Mouse (Mus musculus) ovary, postnatal 36 days (tissue): ENCODE measurements around the gene Gapvd1.
"Not testable (repeated sequence)": the region's sequence is repeated elsewhere in the genome, so short reads cannot be mapped to it uniquely, and the experiment has no call there.

ENCODE experiments used
- DNase-seq: peaks from one replicate; pipeline ENCODE4 v3.0.0; 2022; ENCODE audit warnings: low spot score, mixed read lengths

Gapvd1 gene

GRCm38 (mm10) chr2:34771368-34772226 lies 16.6 kb upstream of the Gapvd1 start, which contains the start of gene Hspa5:
Hspa5 (plus strand) TSS chr2:34771970.
- peak; percentile 98 for DNase-seq

DNA sequence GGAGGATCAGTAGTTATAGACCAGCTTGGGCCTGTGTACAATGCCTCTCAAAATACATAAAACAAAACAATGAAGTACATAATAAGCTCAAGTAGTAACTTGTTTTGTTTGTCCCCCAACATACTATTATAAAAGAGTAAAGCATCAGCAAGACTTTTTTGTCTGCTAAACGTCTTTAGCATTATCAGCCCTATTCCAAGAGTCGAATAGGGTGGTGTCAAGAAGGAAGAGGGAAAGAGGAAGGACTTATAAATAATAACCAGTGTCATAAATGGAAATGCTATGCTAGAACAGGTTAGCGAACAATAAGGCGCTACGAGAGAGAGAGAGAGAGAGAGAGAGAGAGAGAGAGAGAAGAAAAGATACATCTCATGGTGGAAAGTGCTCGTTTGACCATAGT lies 15.9 kb upstream of the Gapvd1 start:
- no peak for DNase-seq

GRCm38 (mm10) chr2:34770049-34770448 lies 15.0 kb upstream of the Gapvd1 start:
- DNase-seq, result no peak

- no peak for DNase-seq
These were observed 9.8 kb upstream of the Gapvd1 start for GRCm38 (mm10) chr2:34764801-34765200.

DNA sequence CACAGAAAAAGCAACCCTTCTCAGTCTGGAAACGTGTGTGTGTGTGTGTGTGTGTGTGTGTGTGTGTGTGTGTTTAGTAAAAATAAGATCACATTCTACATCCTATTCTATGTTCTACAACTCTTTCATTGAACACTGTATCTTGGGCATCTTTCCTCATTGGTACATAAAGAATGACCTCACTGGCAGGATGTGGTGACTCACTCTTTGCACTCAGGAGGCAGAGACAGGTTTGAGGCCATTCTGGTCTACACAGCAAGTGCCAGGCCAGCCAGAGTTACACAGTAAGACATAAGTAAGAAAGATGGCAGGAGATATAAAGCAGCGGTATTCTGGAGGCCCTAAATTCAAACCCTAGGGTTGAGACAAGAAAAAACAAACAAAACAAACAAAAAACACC lies 7.8 kb upstream of the Gapvd1 start:
- no peak for DNase-seq

GRCm38 (mm10) chr2:34762174-34762573 lies 7.1 kb upstream of the Gapvd1 start:
- no peak for DNase-seq

- not testable (repeated sequence) for DNase-seq
These were observed 6.2 kb upstream of the Gapvd1 start for GRCm38 (mm10) chr2:34761272-34761671.

DNA sequence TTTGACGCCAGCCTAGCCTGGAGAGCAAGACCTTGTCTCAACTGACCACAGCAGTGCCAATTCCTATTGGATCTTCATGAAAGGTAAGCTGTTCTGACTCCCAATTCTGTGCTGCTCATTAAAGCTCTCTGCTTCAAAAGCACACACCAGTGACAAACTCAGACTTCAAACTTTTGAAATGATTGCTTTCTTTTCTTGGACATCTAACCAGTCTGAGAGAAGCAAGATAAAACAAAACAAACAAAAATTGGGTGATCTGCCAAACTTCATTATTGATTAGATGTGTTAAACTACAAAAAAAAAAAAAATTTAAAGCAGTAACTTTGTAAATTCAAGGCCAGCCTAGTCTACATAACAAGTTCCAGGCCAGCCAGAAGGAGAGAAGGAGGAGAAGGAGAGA lies 2.3 kb upstream of the Gapvd1 start:
- DNase-seq, result no peak

- DNase-seq, result peak; percentile 90
These were observed 1.1 kb downstream of the Gapvd1 start for GRCm38 (mm10) chr2:34753811-34754550.

GRCm38 (mm10) chr2:34750245-34750644 lies 4.8 kb downstream of the Gapvd1 start:
- DNase-seq, result no peak

GRCm38 (mm10) chr2:34748479-34748878 lies 6.6 kb downstream of the Gapvd1 start:
- no peak for DNase-seq

DNA sequence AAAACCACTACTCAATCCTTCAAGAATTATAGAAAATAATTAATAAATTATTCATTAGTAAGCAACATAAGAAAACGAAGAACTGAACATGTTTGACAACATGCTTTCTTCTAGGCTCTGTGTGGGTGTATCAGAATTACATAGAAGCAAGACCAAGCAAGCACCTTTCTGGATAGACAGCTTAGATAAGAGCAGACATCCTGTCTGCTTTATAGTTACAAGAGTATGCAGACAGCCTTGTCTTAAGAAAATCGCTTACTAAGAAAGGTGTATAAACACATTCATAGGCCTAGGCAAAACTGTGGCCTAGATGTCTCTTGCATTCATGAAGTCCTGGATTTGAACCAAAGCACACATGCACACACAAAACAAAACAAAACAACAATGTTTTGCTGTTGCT lies 9.4 kb downstream of the Gapvd1 start:
- DNase-seq, result no peak

- DNase-seq, result no peak
These were observed 10.6 kb downstream of the Gapvd1 start for GRCm38 (mm10) chr2:34744476-34744875.

- no peak for DNase-seq
These were observed 12.4 kb downstream of the Gapvd1 start for GRCm38 (mm10) chr2:34742675-34743074.

DNA sequence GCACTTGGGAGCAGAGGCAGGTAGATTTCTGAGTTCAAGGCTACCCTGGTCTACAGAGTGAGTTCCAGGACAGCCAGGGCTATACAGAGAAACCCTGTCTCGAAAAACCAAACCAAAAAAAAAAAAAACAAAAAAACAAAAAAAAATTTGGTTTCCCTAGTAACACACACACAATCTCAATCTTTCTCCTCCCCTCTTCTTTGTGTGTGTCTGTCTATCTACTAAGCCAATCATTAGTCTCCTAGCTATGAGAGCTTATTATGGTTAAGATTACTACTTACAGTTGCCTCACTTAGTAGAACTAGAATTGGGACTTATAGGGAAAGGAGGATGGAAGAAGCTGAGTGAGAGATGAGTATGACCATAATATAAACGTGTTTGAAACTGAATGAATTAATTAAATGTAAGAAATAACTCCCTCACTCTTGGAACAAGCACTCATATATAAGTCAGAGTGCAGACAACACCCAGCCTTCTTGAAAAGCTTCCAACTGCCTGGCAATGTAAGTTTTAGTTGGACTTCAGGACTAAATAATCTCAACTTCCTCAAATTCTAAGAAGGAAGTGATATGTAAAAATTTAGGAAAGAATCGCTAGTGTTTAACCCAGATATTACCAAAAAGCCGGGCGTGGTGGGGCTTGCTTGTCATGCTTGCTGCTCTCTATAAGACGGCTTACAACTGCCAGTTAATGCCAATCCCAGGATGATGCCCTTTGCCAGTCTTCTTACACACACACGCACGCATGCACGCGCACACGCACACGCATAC lies 13.5 kb downstream of the Gapvd1 start:
- no peak for DNase-seq

- DNase-seq, result no peak
These were observed 15.2 kb downstream of the Gapvd1 start for GRCm38 (mm10) chr2:34739684-34740391.

GRCm38 (mm10) chr2:34737911-34738310 lies 17.1 kb downstream of the Gapvd1 start:
- no peak for DNase-seq

DNA sequence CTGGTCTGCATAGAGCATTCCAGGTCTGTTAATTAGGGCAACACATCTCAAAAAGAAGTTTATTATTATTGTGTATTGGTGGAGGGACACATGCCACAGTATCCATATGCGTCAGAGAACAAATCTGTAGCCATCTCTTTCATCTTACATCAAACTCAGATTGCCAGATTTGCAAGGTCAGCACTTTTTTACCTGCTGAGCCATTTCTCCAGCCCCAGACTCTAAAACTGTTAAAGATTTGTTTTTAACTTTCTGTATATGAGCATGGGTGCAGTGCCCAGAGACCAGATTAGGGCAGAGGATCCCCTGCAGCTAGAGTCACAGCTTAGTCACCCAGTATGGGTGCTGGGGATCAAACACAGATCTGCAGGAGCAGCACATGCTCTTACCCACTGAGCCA lies 18.4 kb downstream of the Gapvd1 start:
- no peak for DNase-seq

DNA sequence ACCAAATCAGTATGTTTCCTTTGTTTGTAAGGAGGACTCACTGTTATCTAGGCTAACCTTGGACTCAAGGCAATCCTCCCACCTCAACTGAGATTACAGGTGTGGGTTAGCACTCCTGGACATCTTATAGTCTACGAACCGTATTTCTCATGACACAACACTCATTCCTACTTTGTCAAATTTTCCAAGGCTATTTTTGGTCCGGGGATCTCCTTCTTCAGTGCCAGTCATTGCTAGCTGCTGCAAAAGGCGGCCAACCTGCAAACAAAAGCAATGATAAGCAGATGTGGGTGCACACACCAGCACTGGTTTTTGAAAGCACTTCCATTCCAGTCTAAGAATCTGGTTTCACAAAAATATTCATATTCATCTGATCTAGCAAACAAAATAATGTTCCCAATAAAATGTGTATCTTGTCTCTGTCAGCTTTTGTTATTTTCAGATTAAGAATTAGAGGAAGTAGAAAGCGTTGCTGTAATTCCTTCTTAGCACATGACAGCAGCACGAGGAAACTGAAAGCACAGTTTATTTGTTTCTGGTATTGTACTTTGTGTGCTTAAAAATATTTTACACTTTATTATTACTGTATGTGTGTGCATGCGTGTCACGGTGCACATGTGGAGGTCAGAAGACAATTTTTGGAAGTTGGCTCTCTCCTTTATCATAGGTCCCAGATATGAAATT lies 27.8 kb downstream of the Gapvd1 start:
- no peak for DNase-seq

GRCm38 (mm10) chr2:34725269-34725668 lies 29.8 kb downstream of the Gapvd1 start:
- DNase-seq, result no peak

DNA sequence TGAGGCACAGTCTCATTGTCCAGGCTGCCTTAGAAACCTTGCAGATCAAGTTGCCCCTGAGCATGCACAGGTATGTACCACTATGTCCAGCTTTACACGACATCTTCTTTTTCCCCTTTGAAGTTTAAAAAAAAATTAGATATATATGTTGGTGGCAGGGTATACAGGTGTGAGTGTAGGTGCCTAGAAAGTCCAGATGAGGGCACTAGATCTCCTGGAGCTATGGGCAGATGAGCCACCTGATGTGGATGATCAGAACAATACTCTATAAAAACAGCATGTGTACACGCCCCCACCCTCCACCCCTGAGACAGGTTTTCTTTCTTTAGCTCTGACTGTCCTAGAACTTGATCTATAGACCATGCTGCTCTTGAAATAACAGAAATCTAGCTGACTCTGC lies 36.8 kb downstream of the Gapvd1 start:
- DNase-seq, result no peak
